Mouse (Mus musculus): Measurements from ENCODE around the gene Golm1. TPM values are rescaled to one million over a fixed set of nuclear protein-coding genes. Genes with fewer than 3 reads are reported as not detected.

Golm1 gene
- polyA plus RNA-seq, 1 experiment from 2014 or later = 290 TPM

DNA sequence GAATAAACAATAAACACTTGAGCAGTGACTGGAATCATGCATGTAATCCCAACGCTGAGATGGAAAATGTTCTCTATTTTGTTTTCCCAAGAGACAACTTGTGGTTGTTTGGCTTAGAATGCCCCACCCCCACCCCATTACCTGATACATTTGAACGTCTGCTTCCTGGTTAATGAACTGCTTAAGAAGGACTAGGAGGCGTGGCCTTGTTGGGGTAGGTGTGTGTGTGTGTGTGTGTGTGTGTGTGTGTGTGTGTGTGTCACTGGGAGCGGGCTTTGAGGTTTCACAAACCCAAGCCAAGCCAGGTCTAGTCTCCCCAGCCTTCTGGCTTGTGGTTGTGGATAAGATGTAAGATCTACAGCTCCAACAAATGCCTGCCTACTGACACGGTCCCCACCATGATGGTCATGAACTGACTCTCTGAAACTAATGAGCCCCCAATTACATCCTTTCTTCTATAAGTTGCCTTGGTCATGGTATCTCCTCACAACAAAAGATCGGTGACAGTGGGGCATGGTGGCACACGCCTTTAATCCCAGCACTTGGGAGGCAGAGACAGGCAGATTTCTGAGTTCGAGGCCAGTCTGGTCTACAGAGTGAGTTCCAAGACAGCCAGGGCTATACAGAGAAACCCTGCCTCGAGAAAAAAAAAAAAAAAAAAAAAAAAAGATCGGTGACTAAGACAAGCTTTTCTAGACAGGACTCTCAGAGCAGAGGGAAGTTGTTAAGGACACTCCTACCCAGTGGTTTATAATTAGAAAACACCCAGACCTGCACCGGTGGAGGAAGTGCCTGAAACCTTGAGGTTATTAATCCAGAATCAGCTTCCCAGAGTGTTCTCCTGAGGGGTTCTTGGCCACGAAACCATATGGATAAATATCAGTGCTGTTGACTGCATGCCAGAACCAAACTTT, 962 bp upstream of the Golm1 start:
- ChIA-PET POLR2A (interaction anchor here (0.6 to 2.2 kb wide), 3 partner anchors 13 to 150 kb away, joined by 3 to 7 read pairs (median 4); no protein-coding TSS in a partner anchor), CTCF (interaction anchor here (1.7 to 2.3 kb wide), 2 partner anchors 13 to 52 kb away, joined by 4 to 6 read pairs; no protein-coding TSS in a partner anchor)
- TF ChIP-seq CTCF (IDR thresholded peaks at IDR 0.05) = no peak
- in situ Hi-C loops (cut with MboI; ENCODE audit: low pct_unique_long_range_greater_than_20kb) = no loop called here
- H3K27me3 ChIP-seq = no peaks in the 10 kb centered on the region
- ATAC-seq = no peak
- DNase-seq (ENCODE audit: low read depth, low spot score) = no peak

DNA sequence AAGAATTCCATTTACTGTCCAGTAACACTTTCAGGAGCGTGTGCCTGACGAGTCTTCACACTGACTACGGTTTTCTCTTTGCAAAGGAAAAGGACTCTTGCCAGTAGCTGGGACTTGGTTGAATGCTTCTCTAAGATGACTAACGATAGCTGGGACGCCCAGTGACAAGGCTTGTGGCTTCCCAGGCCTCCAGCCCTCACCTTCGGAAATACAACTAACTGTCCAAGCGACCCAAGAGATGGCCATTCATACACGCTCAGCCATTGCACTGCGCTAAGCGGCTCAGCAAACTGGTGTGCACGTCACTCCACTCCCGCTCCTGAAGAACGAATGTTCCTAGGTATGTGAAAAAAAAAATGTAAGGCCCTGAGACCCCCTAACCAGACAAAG, 855 bp downstream of the Golm1 start:
- DNase-seq (ENCODE audit: low read depth, low spot score) (peak; percentile 31), ATAC-seq (peak; percentile 82)
- ChIA-PET POLR2A (interaction anchor here (1.0 to 2.2 kb wide), 3 partner anchors 8 to 126 kb away, joined by 3 to 7 read pairs (median 3); no protein-coding TSS in a partner anchor), CTCF (interaction anchor here (1.7 to 2.3 kb wide), 2 partner anchors 12 to 54 kb away, joined by 4 to 6 read pairs; no protein-coding TSS in a partner anchor)
- in situ Hi-C loops (cut with MboI; ENCODE audit: low pct_unique_long_range_greater_than_20kb) = no loop called here
- H3K27me3 ChIP-seq = no peaks in the 10 kb centered on the region
- no peak for TF ChIP-seq CTCF (IDR thresholded peaks at IDR 0.05)

DNA sequence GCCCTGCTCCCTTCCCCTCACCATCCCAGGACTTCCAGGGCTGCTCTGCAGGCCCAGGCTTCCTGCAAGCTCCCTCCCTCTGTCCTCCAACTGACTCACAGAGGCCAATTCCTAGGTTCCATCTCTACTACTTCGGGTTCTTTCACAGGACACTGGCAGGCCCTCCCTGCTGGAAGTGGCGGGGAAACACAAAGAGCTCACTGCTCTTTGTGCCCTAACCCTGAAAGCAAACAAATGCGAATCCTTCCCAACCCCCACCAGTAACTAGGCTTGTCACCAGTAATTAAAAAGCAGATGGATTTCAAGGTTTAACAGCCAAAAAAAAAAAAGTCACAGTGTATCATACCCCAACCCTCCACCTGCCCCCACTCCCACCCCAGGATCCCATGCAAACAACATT, 1.4 kb downstream of the Golm1 start:
- no peak for DNase-seq (ENCODE audit: low read depth, low spot score)
- H3K27me3 ChIP-seq = no peaks in the 10 kb centered on the region
- no peak for ATAC-seq
- ChIA-PET CTCF (no interaction called here), POLR2A (interaction anchor here (0.7 to 2.2 kb wide), 3 partner anchors 10 to 125 kb away, joined by 3 to 7 read pairs (median 3); no protein-coding TSS in a partner anchor)
- in situ Hi-C loops (cut with MboI; ENCODE audit: low pct_unique_long_range_greater_than_20kb) = no loop called here
- no peak for TF ChIP-seq CTCF (IDR thresholded peaks at IDR 0.05)

DNA sequence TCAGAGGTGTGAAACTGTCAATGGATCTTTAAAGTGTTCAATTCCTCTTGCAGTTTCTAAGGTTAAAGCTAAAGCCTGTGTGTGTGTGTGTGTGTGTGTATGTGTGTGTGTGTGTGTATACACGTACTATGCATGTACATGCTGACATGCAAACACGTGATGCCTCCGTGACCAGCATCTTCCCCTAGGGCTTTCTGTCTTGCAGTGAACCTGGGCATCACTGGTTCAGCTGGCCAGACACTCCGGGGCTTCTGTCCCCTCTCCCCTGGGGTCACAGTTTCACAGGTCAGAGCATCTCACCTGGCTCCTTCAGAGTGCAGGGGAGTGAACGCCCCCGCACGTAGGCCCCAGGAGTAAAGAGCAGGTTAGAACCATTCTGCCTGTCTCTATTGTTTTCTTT, 2.0 kb downstream of the Golm1 start:
- TF ChIP-seq CTCF (IDR thresholded peaks at IDR 0.05) = no peak
- POLR2A ChIA-PET = interaction anchor here (0.7 kb wide), 1 partner anchor 18 kb away, joined by 3 read pairs; no protein-coding TSS in a partner anchor
- ATAC-seq = no peak

DNA sequence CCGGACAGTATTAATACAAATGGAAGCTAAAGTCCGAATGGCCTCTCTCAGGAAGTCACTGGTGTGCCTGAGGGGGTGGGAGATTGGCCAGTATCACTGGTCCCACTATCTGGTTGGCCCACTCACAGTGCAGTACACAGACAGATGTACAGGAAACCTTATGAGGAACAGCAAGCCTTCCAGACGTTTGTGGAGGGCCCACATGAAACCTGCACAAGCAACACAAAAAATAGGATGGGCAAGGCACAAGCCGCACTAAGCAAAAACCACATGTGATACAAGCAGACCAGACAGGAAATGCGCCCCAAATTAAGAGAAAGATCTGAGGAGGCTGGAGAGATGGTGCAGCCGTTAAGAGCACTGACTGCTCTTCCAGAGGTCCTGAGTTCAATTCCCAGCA, 3.4 kb downstream of the Golm1 start:
- ATAC-seq (no peak), DNase-seq (ENCODE audit: low read depth, low spot score) (no peak)
- H3K27me3 ChIP-seq = no peaks in the 10 kb centered on the region
- in situ Hi-C loops (cut with MboI; ENCODE audit: low pct_unique_long_range_greater_than_20kb) = no loop called here
- ChIA-PET POLR2A (interaction anchor here (0.7 kb wide), 1 partner anchor 24 kb away, joined by 3 read pairs; no protein-coding TSS in a partner anchor), CTCF (no interaction called here)
- no peak for TF ChIP-seq CTCF (IDR thresholded peaks at IDR 0.05)

More for the DNA sequence above, 2.0 kb downstream of the Golm1 start:
- CTCF ChIA-PET = no interaction called here
- H3K27me3 ChIP-seq = no peaks in the 10 kb centered on the region
- DNase-seq (ENCODE audit: low read depth, low spot score) = no peak
- in situ Hi-C loops (cut with MboI; ENCODE audit: low pct_unique_long_range_greater_than_20kb) = no loop called here

DNA sequence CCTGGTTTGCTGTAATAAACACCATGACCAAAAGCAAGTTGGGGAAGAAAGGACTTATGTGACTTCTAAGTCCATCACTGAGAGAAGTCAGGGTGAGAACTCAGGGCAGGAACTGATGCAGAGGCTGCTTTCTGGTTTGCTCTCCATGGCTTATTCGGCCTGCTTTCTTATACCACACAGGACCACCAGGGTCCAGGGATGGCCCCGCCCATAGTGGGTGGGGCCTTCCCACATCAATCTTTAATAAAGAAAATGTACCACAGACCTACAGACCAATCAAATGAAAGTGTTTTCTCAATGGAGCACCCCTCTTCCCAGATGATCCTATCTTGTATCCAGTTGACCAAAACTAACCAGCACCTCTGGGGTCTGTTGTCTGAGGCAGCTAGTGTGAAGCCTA, 4.1 kb downstream of the Golm1 start:
- CTCF ChIA-PET = no interaction called here
- no peaks in the 10 kb centered on the region for H3K27me3 ChIP-seq
- POLR2A ChIA-PET = interaction anchor here (0.6 to 0.7 kb wide), 2 partner anchors 9 to 23 kb away, joined by 3 read pairs; no protein-coding TSS in a partner anchor
- no peak for ATAC-seq
- in situ Hi-C loops (cut with MboI; ENCODE audit: low pct_unique_long_range_greater_than_20kb) = no loop called here
- no peak for TF ChIP-seq CTCF (IDR thresholded peaks at IDR 0.05)
- DNase-seq (ENCODE audit: low read depth, low spot score) = no peak

DNA sequence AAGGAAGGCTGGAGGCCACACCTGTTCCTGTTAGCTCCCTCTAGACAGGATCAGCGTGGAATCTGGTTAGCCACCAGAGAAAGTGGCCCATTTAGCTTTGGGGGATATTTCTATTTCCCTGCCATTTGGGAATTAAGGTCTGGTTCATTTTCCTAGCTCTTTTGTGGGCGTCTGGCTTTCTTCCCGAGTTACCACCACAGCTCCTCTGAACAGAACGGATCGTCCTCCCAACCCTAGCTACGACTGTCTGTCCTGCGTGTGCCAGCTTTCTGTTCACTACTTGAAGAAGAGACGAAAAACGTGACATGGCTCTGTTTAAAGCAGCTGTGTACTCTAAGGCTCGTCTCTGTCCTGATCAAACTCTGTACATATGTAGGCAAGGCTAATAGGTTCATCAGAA, 5.7 kb downstream of the Golm1 start:
- ChIA-PET POLR2A (no interaction called here), CTCF (no interaction called here)
- DNase-seq (ENCODE audit: low read depth, low spot score) = no peak
- no peaks in the 10 kb centered on the region for H3K27me3 ChIP-seq
- no peak for TF ChIP-seq CTCF (IDR thresholded peaks at IDR 0.05)
- in situ Hi-C loops (cut with MboI; ENCODE audit: low pct_unique_long_range_greater_than_20kb) = no loop called here
- no peak for ATAC-seq

DNA sequence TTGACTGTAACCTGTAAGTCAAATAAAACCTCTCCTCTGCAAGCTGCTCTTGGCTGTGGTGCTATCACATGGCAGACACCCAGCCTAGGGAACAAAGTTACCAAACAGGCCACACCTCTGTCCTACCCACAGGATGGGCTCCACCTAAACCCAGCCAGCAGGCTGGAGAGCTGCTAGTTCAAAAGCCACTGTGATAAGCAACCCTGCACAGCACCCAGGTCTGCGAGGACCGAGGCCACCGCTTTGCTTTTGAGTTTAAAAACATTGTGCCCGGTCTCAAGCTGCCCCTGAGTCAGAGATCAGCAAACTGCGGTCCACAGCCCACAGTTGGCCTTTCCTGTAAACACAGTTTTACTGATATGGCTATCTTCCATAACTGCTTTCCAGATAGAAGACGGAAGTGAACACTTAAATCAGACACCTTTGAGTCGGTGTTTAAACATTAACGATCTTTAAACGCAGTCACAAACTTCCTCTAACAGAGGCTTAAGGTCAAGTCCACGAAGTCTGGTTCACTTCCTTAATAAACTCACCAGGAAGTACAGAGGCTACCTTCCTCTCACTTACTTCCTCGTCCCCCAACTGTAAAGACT, 7.0 kb downstream of the Golm1 start:
- DNase-seq (ENCODE audit: low read depth, low spot score) (no peak), ATAC-seq (no peak)
- ChIA-PET POLR2A (no interaction called here), CTCF (interaction anchor here (0.8 kb wide), 1 partner anchor 23 kb away, joined by 3 read pairs; no protein-coding TSS in a partner anchor)
- in situ Hi-C loops (cut with MboI; ENCODE audit: low pct_unique_long_range_greater_than_20kb) = no loop called here
- no peaks in the 10 kb centered on the region for H3K27me3 ChIP-seq
- no peak for TF ChIP-seq CTCF (IDR thresholded peaks at IDR 0.05)

DNA sequence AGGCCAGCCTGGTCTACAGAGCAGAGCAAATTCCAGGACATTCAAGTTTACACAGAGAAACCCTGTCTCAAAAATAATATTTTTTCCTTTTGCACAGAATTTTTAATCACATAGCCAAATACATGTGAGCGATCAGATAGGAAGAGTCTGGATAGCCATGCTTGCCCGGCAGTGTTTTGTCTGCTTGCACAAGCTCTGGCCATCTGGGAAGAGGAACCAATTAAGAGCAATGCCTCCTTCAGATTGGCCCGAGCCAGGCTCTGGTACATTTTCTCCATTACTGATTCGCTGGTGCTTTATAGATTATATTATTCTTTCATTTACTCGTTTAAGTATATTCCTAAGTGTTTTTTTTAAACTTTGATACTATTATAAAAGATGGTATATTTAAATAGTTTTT, 7.8 kb downstream of the Golm1 start:
- ATAC-seq (no peak), DNase-seq (ENCODE audit: low read depth, low spot score) (no peak)
- POLR2A ChIA-PET = no interaction called here
- no peak for TF ChIP-seq CTCF (IDR thresholded peaks at IDR 0.05)
- H3K27me3 ChIP-seq = no peaks in the 10 kb centered on the region
- in situ Hi-C loops (cut with MboI; ENCODE audit: low pct_unique_long_range_greater_than_20kb) = no loop called here
- CTCF ChIA-PET = interaction anchor here (0.8 kb wide), 1 partner anchor 22 kb away, joined by 3 read pairs; no protein-coding TSS in a partner anchor

DNA sequence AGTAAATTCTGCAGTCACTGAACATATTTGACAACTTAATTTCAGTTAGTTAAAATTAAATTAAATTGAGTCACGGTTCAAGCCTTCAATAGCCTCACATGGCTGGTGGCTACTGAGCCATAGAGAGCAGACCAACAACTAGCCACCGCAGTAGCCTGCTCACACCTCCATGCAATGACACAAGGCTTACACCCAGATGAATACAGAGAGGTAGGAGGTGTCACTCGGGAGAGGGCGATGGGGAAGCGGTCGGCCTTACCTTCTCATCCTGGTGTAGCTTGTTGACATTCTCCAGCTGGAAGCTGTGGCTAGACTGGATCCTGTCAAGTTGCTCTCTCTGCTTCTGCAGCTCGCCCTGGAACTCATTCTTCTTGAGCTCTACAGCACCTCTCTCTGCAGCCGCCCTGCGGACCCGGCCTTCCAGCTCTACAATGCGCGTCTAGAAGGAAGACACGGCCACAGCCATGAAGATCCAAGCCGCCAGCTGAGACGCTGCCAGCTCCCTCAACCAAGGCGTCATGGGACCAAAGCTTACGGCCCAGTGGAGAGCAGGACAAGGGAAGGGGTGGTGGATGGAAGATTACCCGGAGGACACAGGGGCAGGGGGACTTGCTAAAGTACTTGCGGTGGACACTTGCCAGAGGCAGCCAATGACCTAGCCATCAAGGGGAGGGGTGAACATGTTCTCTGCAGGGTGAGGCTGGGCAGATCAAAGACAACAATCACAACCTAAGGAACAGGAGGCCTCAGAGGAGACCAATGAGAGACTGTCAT, 11.5 kb downstream of the Golm1 start:
- DNase-seq (ENCODE audit: low read depth, low spot score) (peak; percentile 68), ATAC-seq (peak; percentile 85)
- in situ Hi-C loops (cut with MboI; ENCODE audit: low pct_unique_long_range_greater_than_20kb) = no loop called here
- no peaks in the 10 kb centered on the region for H3K27me3 ChIP-seq
- ChIA-PET POLR2A (interaction anchor here (1.0 to 2.2 kb wide), 4 partner anchors 11 to 59 kb away, joined by 3 to 7 read pairs (median 4); partner anchors contain the start of gene Golm1), CTCF (interaction anchor here (1.1 to 1.9 kb wide), 6 partner anchors 10 to 64 kb away, joined by 3 to 6 read pairs (median 4); partner anchors contain the start of gene Golm1)
- TF ChIP-seq CTCF (IDR thresholded peaks at IDR 0.05) = no peak

Measured in Patski (cell line).